Mouse (Mus musculus) G1E (cell line): ENCODE results near the gene Galnt2.

Experiments
- CTCF ChIP-seq: IDR thresholded peaks from 2 replicates; pipeline ENCODE4 v1.5.1; 2012; ENCODE audit warnings: low read depth, low read length, inconsistent platforms, mixed read lengths
- GATA1 ChIP-seq: IDR thresholded peaks from 2 replicates; pipeline ENCODE4 v1.6.1; 2012; ENCODE audit warnings: borderline replicate concordance, low read length, inconsistent platforms, mixed read lengths
- GATA2 ChIP-seq: IDR thresholded peaks from 2 replicates; pipeline ENCODE4 v1.6.1; 2012; ENCODE audit warnings: low read depth, low read length, inconsistent platforms, borderline replicate concordance
- POLR2AphosphoS5 ChIP-seq: IDR thresholded peaks from 2 replicates; pipeline ENCODE4 v1.6.1; 2012; ENCODE audit warnings: low read depth, low read length, inconsistent platforms; ENCODE audit not compliant: insufficient replicate concordance
- TAL1 ChIP-seq: conservative IDR thresholded peaks from 2 replicates; pipeline ENCODE4 v1.6.1; 2012; ENCODE audit warnings: low read depth, low read length, inconsistent platforms, mixed read lengths

DNA sequence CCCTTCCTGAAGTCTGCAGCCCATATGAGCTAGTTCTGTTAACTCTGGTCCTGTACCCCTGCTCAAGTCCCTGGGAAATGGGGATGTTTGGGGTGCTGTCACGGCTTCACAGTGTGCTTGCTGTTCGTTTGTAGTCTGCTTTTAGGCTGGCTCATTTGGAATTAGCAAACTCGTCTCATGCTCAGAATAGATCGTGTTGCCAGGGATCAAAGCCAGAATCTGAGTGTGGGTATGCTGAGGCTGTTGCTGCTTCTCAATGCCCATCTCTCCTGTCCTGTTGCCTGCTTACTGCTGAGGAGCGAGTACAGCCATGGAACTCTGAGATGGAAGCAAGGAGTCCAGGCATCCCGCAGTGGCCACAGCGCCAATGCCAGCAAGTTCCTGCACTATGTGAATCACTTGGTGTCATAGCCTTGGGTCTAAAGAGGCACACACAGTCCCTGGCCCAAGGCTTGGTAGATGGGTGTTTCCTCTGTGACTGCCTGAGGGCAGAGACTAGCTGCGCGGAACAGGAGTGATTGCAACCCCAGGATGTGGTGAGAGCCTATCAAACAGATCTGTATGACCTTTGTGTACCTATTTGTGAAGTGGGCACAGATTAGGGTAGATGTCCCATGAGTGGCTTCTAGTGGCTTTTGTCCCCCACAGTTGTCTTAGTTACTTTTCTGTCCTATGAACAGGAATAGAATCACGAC, 44.3 kb downstream of the Galnt2 start:
- TF ChIP-seq GATA2 (no peak), CTCF (no peak), TAL1 (no peak), GATA1 (no peak), POLR2AphosphoS5 (no peak)
